Mouse (Mus musculus): ENCODE measurements around the gene Ripor3. TPM values are rescaled to one million over a fixed set of nuclear protein-coding genes. Genes with fewer than 3 reads are reported as not detected.

Ripor3 gene
- total and polyA plus RNA-seq, 3 experiments = 0.17 TPM; not detected in 2

DNA sequence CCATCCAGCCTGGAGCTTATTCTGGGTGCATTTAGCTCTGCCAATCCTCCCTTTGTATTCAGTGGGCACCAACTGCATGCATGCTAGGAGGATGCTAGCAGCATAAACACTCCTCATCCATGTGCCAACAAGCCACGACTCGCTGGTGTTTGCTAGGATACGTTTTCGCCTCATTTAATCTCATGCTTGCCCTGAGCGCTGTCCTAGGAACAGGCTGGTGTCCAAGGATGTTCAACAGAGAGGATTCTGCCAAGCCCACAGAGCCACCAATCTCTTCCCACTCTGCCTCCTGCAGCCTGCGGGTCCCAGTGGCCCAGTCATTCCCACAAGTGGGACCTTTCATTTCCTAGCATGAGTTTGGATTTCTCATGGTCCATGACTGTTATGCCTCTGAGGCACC lies 31.6 kb upstream of the Ripor3 start:
- Histone ChIP-seq H3K27ac (ENCODE audit: insufficient read depth, low read depth) (no peak overlapping the region), H3K79me2 (replicated peaks; ENCODE audit: control insufficient read depth, extremely low read depth, insufficient read depth, poor library complexity, severe bottlenecking) (no peaks in the 10 kb centered on the region), H3K36me3 (replicated peaks in 1 of 2; ENCODE audit: control insufficient read depth in 1 of 2, insufficient read depth in 1 of 2, low read length in 1 of 2) (no peaks in the 10 kb centered on the region), H3K4me2 (ENCODE audit: insufficient read depth, low read depth, poor library complexity, severe bottlenecking) (no peak overlapping the region), H3K4me3 (replicated peaks in 1 of 3; ENCODE audit: low read depth in 2 of 3, low read length in 2 of 3, poor library complexity in 1 of 3) (no peak overlapping the region), H3K27me3 (replicated peaks) (peaks cover 80% of the 10 kb centered on the region), H3K9ac (ENCODE audit: insufficient read depth, low read depth) (no peak overlapping the region), H3K4me1 (ENCODE audit: control insufficient read depth in 1 of 2, insufficient read depth in 2 of 2) (peaks cover 6 to 8% of the 10 kb centered on the region in 2 experiments), H3K9me3 (replicated peaks; ENCODE audit: low read length) (peaks cover 6% of the 10 kb centered on the region)
- in situ Hi-C loops (cut with MboI; ENCODE audit: low pct_ligation_motif_present, low pct_unique_long_range_greater_than_20kb, low sequenced_read_pairs) = no loop called here
- no peak for DNase-seq (ENCODE audit: extremely low read depth)
- dilution Hi-C loops (cut with MboI; ENCODE audit: extremely low pct_ligation_motif_present, extremely low pct_unique_long_range_greater_than_20kb, low sequenced_read_pairs) = no loop called here
- TF ChIP-seq SIN3A (IDR thresholded peaks at IDR 0.05; ENCODE audit: low read length) = no peak
- no peak for TF ChIP-seq USF2 (conservative IDR thresholded peaks at IDR 0.05; ENCODE audit: low read depth, low read length)
- no peak for TF ChIP-seq IRF4 (IDR thresholded peaks at IDR 0.05; ENCODE audit: low read depth, low read length)
- no peak for TF ChIP-seq SMC3 (IDR thresholded peaks at IDR 0.05; ENCODE audit: low read depth, low read length)
- TF ChIP-seq POLR2AphosphoS2 (IDR thresholded peaks at IDR 0.05; ENCODE audit: low read depth, low read length) = no peak
- TF ChIP-seq CTCF (conservative IDR thresholded peaks at IDR 0.05 in 1 of 2, IDR thresholded peaks at IDR 0.05 in 1 of 2; ENCODE audit: low read depth in 2 of 2, low read length in 2 of 2) = no peak
- TF ChIP-seq MAZ (IDR thresholded peaks at IDR 0.05; ENCODE audit: low read depth, low read length) = no peak
- no peak for TF ChIP-seq RCOR1 (conservative IDR thresholded peaks at IDR 0.05; ENCODE audit: low read depth, low read length)
- TF ChIP-seq GABPA (IDR thresholded peaks at IDR 0.05; ENCODE audit: insufficient replicate concordance, low read depth, low read length) = no peak
- TF ChIP-seq ZNF384 (IDR thresholded peaks at IDR 0.05; ENCODE audit: low read depth, low read length) = no peak
- no peak for TF ChIP-seq ZC3H11A (IDR thresholded peaks at IDR 0.05; ENCODE audit: low read depth, low read length)
- no peak for TF ChIP-seq USF1 (IDR thresholded peaks at IDR 0.05; ENCODE audit: low read depth, low read length)

GRCm38 (mm10) chr2:168040751-168041150 lies 30.3 kb upstream of the Ripor3 start:
- TF ChIP-seq RAD21 (IDR thresholded peaks at IDR 0.05; ENCODE audit: low read depth, low read length) (no peak), CHD2 (IDR thresholded peaks at IDR 0.05; ENCODE audit: low read length) (no peak), NELFE (IDR thresholded peaks at IDR 0.05; ENCODE audit: low read depth, low read length) (no peak), PAX5 (IDR thresholded peaks at IDR 0.05; ENCODE audit: low read length) (no peak), MXI1 (IDR thresholded peaks at IDR 0.05; ENCODE audit: low read depth, low read length) (no peak), ZC3H11A (IDR thresholded peaks at IDR 0.05; ENCODE audit: low read depth, low read length) (no peak), ELF1 (IDR thresholded peaks at IDR 0.05; ENCODE audit: low read depth, low read length) (no peak), SMC3 (IDR thresholded peaks at IDR 0.05; ENCODE audit: low read depth, low read length) (no peak), GABPA (IDR thresholded peaks at IDR 0.05; ENCODE audit: insufficient replicate concordance, low read depth, low read length) (no peak), RCOR1 (conservative IDR thresholded peaks at IDR 0.05; ENCODE audit: low read depth, low read length) (no peak), KAT2A (IDR thresholded peaks at IDR 0.05; ENCODE audit: insufficient replicate concordance, low read length) (no peak), POLR2AphosphoS2 (IDR thresholded peaks at IDR 0.05; ENCODE audit: low read depth, low read length) (no peak)
- peaks cover 6 to 8% of the 10 kb centered on the region in 2 experiments for H3K4me1 ChIP-seq (ENCODE audit: control insufficient read depth in 1 of 2, insufficient read depth in 2 of 2)
- H3K9me3 ChIP-seq (replicated peaks; ENCODE audit: low read length) = no peaks in the 10 kb centered on the region
- no peak overlapping the region for H3K4me3 ChIP-seq (replicated peaks in 1 of 3; ENCODE audit: low read depth in 2 of 3, low read length in 2 of 3, poor library complexity in 1 of 3)
- H3K9ac ChIP-seq (ENCODE audit: insufficient read depth, low read depth) = no peak overlapping the region
- peaks cover 83% of the 10 kb centered on the region for H3K27me3 ChIP-seq (replicated peaks)
- DNase-seq (ENCODE audit: extremely low read depth) = no peak
- dilution Hi-C loops (cut with MboI; ENCODE audit: extremely low pct_ligation_motif_present, extremely low pct_unique_long_range_greater_than_20kb, low sequenced_read_pairs) (no loop called here), in situ Hi-C loops (cut with MboI; ENCODE audit: low pct_ligation_motif_present, low pct_unique_long_range_greater_than_20kb, low sequenced_read_pairs) (no loop called here)
- no peaks in the 10 kb centered on the region for H3K79me2 ChIP-seq (replicated peaks; ENCODE audit: control insufficient read depth, extremely low read depth, insufficient read depth, poor library complexity, severe bottlenecking)
- H3K4me2 ChIP-seq (ENCODE audit: insufficient read depth, low read depth, poor library complexity, severe bottlenecking) = no peak overlapping the region
- no peaks in the 10 kb centered on the region for H3K36me3 ChIP-seq (replicated peaks in 1 of 2; ENCODE audit: control insufficient read depth in 1 of 2, insufficient read depth in 1 of 2, low read length in 1 of 2)
- H3K27ac ChIP-seq (ENCODE audit: insufficient read depth, low read depth) = no peak overlapping the region

Data from CH12.LX (cell line).